Mouse (Mus musculus): ENCODE data around the gene Olfr804.

Gene Olfr804

DNA sequence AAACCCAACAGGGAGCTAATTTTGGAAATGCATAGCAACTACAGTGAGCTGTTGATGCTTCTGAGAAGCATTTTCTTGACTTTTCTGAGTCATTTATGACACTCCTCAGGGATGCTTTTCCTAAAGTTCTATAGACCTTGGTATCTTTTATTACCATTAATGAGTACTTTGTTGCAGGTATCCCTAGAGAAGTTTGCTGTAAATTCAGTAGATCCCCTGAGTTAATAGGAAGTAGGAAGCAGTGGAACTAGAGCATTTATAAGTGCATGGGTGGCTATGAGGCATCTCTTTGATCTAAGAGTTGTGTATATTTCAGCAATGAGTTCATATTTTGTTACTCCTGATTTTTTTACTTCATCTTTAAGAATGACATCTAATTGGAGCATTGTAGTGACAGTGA, at the start of gene Olfr804:
Olfr804 (plus strand) TSS at position 301 of the 400 bp plus-strand sequence.
- no peak for DNase-seq (ENCODE audit: low spot score)

DNA sequence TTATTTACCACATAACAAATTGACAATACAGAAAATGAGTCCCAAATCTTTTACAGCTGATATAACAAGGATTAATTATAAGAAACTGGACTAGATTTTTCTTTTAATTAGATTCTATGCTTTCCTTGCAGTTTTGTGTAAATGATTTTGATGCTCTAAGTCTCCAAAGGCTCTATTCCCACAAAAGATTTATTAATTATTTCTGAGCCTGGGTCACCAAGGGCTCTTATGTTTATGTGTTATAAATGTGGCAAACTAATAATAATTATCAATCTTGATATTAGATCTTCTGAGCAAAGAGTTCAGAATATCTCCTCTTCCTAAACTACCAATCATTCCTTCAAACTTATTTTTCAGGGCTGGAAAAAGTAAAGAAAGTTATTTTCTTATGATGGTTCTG, 45.6 kb upstream of the Olfr804 start, which contains the start of gene Olfr800:
Olfr800 (plus strand) TSS at position 301 of the 400 bp plus-strand sequence.
- no peak for DNase-seq (ENCODE audit: low spot score)

DNA sequence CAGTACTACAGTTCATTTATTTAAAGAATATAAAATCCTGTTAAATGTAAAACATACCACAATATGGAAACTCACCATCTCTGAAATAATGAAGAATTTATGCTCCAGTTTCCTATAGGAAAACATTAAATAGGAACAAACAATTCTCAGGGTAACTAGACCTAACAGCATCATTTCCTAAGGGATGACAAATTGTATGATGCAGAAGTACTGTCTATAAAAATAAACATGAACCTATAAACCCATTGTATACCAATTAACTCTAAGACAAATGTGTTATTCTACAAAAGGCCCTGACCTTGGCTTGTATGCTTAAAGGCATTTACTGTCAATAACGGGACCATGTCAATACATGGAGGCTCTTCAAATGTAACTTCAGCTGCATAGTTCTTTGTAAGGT, 29.2 kb upstream of the Olfr804 start, which contains the start of gene Olfr801:
Olfr801 (minus strand) TSS at position 101 of the 400 bp plus-strand sequence.
- no peak for DNase-seq (ENCODE audit: low spot score)

DNA sequence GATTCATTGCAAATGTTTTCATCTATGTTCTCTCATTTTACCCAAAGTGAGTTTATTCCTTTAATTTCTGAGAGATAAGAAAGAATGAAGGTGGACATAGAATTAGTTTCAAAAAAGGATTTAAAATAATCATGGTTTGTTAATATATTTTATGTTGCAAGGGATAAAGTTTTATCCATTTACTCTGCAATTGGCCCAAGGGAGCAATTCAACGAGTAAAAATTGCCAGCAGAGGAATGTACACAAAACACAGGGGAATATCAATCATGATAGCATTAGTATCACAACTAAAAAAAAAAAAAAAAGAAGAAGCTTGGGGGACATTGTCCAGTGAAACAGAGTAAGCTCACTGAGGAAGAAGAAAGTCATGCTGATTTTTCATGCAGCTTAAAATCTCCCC, 14.9 kb upstream of the Olfr804 start, which contains the start of gene Olfr802:
Olfr802 (minus strand) TSS at position 101 of the 400 bp plus-strand sequence.
- no peak for DNase-seq (ENCODE audit: low spot score)

DNA sequence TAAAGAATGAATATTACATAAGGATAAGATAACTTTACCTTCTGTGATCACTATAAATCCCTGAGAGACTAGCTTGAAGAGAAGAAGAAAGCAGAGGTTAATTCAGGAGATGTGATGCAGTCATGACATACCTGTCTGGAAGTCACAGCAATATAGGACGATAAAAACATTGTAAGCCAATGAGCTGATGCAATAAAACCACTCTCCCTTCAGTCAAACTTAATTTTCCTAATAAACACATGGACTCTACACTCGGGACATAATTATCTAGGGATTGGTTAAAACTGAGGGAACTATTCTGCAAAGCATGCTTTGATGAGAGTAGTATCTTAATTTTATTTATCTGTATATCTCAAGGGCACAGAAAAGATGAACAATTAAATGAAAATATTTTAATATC, 8.8 kb upstream of the Olfr804 start, which contains the start of gene Olfr803:
Olfr803 (minus strand) TSS at position 101 of the 400 bp plus-strand sequence.
- DNase-seq (ENCODE audit: low spot score), result no peak

DNA sequence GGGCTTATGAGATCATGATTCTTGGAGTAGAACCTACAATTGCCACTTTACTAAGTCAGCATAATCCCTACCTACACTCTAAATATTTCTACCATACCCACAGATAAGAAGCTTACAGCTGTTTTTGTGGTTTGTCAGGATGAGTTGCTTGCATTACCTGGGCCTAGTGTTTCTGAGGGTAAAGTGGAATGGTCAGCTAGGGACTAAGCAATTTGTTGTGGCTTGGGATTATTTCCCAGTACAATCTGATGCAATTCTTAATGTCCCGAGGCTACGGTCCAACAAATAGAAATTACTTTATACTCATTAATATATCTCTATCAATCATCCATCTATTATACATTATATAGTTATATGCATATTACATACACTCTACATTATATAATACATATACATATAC, 26.3 kb downstream of the Olfr804 start, which contains the start of gene Olfr805:
Olfr805 (minus strand) TSS at position 101 of the 400 bp plus-strand sequence.
- no peak for DNase-seq (ENCODE audit: low spot score)

DNA sequence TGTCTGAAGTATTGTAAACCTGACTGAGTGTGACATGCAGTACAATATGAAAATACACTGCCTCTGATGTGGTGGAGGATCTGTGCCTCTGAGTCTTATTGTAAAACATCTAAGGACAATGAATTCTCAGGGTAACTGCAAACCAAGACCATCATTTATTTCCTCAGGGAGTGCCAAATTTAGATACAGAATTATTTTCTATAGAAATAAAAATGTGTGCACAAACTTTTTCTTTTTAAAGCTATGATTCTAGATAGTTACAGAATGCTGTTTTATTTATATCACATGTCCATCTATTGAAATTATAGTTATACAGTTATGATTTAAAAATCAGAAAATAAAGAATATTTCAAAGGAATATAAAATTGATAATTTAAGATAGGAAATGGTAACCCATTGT, 38.8 kb downstream of the Olfr804 start, which contains the start of gene Olfr806:
Olfr806 (minus strand) TSS at position 101 of the 400 bp plus-strand sequence.
- no peak for DNase-seq (ENCODE audit: low spot score)

DNA sequence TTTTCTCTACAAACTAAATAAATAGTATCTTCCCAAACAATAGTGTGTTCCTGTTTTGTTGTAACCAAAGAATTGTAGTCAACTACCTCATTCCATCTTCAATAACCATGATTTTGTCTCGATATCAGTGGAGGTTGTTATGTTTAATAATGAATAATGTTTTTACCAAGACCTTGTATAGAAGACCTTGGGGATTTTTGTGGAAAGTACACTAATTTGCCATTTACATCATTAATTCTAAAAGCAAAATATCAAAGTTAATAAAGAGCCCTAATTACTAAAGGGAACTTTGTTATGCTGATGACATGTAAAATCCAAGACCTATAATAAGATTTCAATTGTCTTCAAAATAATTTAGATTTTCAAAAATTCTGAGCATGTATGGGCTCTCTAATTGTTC, 54.7 kb downstream of the Olfr804 start, which contains the start of gene Olfr807:
Olfr807 (minus strand) TSS at position 101 of the 400 bp plus-strand sequence.
- DNase-seq (ENCODE audit: low spot score), result no peak

Data from ovary, postnatal 36 days (tissue).